Mouse (Mus musculus) lung, postnatal 0 days (tissue): Measurements from ENCODE around the gene Sox8. TPM values are rescaled to one million over a fixed set of nuclear protein-coding genes. Genes with fewer than 3 reads are reported as not detected.

Experiments
- ATAC-seq: fragments of 200-750 bp; cut with Nextera tagmentation; 2 replicates; pipeline ENCODE4 v1.8.0; 2017; ENCODE audit warnings: moderate library complexity
- DNase-seq: peaks from one replicate; pipeline ENCODE4 v3.0.0-alpha.2; 2016; ENCODE audit warnings: low spot score
- H3K27ac ChIP-seq: fragments of 300-500 bp; sonication (generic); 2 replicates; pipeline ENCODE4 v1.5.1; 2014; ENCODE audit warnings: antibody characterized with exemption, mild to moderate bottlenecking, low read length, mixed read lengths
- H3K27me3 ChIP-seq: fragments of 300-500 bp; sonication (generic); replicated peaks from 2 replicates; pipeline ENCODE4 v1.6.1; 2014; ENCODE audit warnings: low read length, mixed read lengths; ENCODE audit not compliant: insufficient read depth
- H3K36me3 ChIP-seq: fragments of 300-500 bp; sonication (generic); 2 replicates; pipeline ENCODE4 v1.6.1; 2014; ENCODE audit warnings: low read length, mixed read lengths; ENCODE audit not compliant: insufficient read depth
- H3K4me1 ChIP-seq: fragments of 300-500 bp; sonication (generic); 2 replicates; pipeline ENCODE4 v1.6.1; 2014; ENCODE audit warnings: antibody characterized with exemption, low read depth, low read length, mixed read lengths; ENCODE audit not compliant: insufficient read depth
- H3K4me2 ChIP-seq: fragments of 300-500 bp; sonication (generic); replicated peaks from 2 replicates; pipeline ENCODE4 v1.6.1; 2014; ENCODE audit warnings: low read depth, mild to moderate bottlenecking, low read length, moderate library complexity, mixed read lengths
- H3K4me3 ChIP-seq: fragments of 300-500 bp; sonication (generic); 2 replicates; pipeline ENCODE4 v1.5.1; 2014; ENCODE audit warnings: low read depth, low read length
- H3K9ac ChIP-seq: fragments of 300-500 bp; sonication (generic); replicated peaks from 2 replicates; pipeline ENCODE4 v1.6.1; 2014; ENCODE audit warnings: low read depth, mild to moderate bottlenecking
- H3K9me3 ChIP-seq: fragments of 300-500 bp; sonication (generic); 2 replicates; pipeline ENCODE4 v1.6.1; 2016; ENCODE audit warnings: low read length, mixed read lengths
- CTCF ChIP-seq: IDR thresholded peaks from 2 replicates; pipeline ENCODE4 v1.5.1; 2016; ENCODE audit warnings: antibody characterized with exemption, mild to moderate bottlenecking
- EP300 ChIP-seq: IDR thresholded peaks from 2 replicates; pipeline ENCODE4 v1.6.1; 2016; ENCODE audit warnings: antibody characterized with exemption, mild to moderate bottlenecking, control low read depth
- WGBS: fragments of 180-500 bp; shearing (Covaris S2); extraction: QIAGEN DNeasy Blood & Tissue Kit; methylation state at CpG from one replicate; pipeline ENCODE4 v1.1.7; 2014; 5-methylcytosine and 5-hydroxymethylcytosine counted together
- polyA plus RNA-seq: library from polyadenylated mRNA; unstranded; fragments of >200 nt; fragmentation: Nextera tagmentation; extraction: Ambion mirVana; gene quantifications from 2 replicates; pipeline ENCODE4 v1.2.1, GENCODE M21; 2015

Gene Sox8
- polyA plus RNA-seq, 1 experiment from 2014 or later = 0.19 TPM

DNA sequence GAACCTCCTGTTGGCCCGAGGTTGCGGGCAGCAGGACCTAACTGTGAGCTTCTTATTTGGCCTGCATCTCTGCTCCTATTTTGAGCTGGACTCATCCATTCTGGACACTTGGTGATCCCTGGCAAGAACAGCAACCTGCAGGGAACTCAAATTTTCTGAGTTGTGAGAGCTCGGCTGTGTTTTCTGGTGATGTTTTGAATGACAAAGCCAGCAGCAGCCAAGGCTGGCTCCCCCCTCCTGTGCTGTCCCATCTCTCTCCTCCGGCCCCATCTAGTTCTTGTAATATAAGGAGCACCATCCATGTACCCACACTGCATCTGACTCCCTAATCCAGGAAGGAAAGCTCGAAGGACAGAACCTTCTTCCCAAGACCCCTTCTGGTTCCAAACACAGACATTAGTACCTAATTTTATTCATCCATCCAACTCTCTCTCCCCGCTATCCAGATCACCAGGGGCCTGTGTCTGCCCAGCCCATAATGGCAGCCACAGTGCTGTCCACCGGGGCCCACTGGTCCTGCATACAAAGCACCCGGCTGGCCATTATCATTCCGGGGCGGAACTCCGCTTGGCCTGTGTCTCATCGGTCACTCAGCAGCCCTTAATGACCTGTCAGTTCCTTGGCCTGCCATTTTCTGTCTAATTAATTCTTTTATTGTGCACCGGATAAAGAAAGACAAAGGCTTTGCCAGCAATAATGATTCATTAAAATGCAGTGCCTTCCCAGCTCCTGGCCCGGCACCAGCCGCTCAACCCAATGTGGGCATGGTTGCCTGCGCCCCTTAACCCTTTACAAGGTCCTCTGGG lies 9.1 kb downstream of the Sox8 start:
- Histone ChIP-seq H3K4me2 (no peak overlapping the region), H3K4me3 (no peak overlapping the region), H3K9me3 (no peaks in the 10 kb centered on the region), H3K27me3 (no peaks in the 10 kb centered on the region), H3K9ac (no peak overlapping the region), H3K36me3 (no peaks in the 10 kb centered on the region), H3K4me1 (no peaks in the 10 kb centered on the region), H3K27ac (no peak overlapping the region)
- no peak for DNase-seq
- ATAC-seq = no peak
- no peak for TF ChIP-seq EP300
- TF ChIP-seq CTCF = no peak
- WGBS = 70% methylated on average over 16 of the region's 16 CpGs

DNA sequence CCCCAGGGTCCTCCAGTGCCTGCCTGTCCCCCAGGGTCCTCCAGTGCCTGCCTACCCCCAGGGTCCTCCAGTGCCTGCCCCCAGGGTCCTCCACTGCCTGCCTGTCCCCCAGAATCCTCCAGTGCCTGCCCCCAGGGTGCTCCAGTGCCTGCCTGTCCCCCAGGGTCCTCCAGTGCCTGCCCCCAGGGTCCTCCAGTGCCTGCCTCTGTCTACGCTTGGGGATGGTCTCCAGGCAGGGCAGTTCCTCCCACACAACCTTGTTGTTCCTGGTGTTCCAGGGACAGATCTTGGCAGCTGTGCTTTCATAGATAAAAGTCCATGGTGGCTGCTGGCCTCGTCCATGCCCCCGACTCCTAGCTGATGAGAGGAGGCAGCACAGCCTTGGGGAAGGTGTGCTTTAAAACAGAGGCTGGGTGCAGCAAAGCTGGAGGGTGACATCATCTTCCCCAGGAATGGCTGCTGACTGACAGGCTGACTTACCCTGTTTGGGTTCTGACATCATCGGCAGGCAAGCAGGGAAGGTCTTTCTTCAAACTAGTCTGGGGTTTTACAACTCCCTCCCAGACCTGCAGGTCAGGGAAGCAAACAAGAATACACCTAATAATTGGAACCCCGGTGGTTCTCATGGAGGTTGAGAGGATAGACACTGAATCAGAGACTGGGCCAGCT lies 9.8 kb downstream of the Sox8 start:
- H3K36me3 ChIP-seq = no peaks in the 10 kb centered on the region
- no peak overlapping the region for H3K27ac ChIP-seq
- H3K4me2 ChIP-seq = no peak overlapping the region
- no peaks in the 10 kb centered on the region for H3K4me1 ChIP-seq
- H3K27me3 ChIP-seq = 0 out of 2 replicates have a peak, but pooled peaks cover 6% of the 10 kb centered on the region
- DNase-seq (no peak), ATAC-seq (no peak)
- no peaks in the 10 kb centered on the region for H3K9me3 ChIP-seq
- 43% methylated on average over 5 of the region's 5 CpGs for WGBS
- no peak overlapping the region for H3K4me3 ChIP-seq
- TF ChIP-seq EP300 = no peak
- TF ChIP-seq CTCF = no peak
- no peak overlapping the region for H3K9ac ChIP-seq

DNA sequence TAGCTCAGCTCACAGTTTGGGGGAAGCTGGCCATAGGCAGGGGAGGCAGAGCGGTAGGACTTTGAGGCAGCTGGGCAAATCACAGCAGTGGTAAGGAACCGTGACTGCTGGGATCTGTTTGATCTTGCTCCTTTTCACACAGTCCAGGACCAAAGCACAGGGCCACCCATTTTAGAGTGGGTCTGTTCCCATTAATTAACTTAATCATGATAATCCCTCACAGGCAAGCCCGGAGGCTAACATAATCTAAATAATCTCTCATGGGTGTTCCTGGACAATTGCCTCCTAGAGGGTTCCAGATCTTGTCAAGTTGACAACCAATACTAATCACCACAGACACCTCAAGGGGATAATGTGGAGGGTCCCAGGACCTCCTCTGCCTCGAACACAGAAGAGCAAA lies 10.9 kb downstream of the Sox8 start:
- DNase-seq (no peak), ATAC-seq (no peak)
- WGBS = 53% methylated on average over 4 of the region's 4 CpGs
- Histone ChIP-seq H3K36me3 (no peaks in the 10 kb centered on the region), H3K4me3 (no peak overlapping the region), H3K27me3 (0 out of 2 replicates have a peak, but pooled peaks cover 7% of the 10 kb centered on the region), H3K4me2 (no peak overlapping the region), H3K4me1 (no peaks in the 10 kb centered on the region), H3K9ac (no peak overlapping the region), H3K9me3 (no peaks in the 10 kb centered on the region), H3K27ac (no peak overlapping the region)
- TF ChIP-seq CTCF (no peak), EP300 (no peak)

DNA sequence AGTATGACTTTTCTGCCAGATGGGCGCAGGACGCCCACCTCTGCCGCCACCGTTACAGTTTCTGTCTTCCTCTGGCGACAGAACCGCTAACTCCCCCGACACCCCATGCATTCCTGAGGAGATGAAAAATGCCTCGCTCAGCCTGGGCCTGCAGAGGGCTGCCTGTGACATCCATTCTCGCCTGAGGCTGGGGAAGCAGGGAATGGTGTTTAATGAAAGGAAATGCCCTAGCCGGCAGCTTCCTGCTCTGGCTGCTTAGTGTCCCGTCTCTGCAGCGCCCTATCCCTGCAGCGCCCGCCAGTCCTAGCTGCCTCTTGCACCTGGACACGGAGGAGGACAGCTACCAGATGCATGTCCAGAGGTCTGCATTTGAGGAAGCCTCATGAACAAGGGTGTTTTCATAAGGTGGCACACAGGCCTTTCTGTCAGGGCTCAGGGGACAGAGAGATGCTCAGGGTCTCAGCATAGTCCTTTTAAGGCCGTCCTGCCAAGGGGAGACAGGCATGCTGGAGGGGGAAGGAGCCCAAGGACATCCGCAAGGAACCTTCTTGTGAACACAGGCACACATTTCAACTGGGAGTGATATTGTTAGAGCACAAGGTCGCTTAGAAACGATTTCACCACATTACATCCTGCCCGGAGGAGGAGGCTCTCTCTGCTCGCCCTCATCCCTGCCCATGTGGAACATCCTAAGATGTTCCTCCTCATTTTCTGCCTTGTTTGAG lies 13.7 kb downstream of the Sox8 start:
- DNase-seq (no peak), ATAC-seq (no peak)
- Histone ChIP-seq H3K4me3 (0 out of 2 replicates have a peak overlapping the region, but pooled peaks have one; percentile 3), H3K4me2 (0 out of 2 replicates have a peak overlapping the region, but pooled peaks have one; percentile 14), H3K27ac (no peak overlapping the region), H3K9ac (no peak overlapping the region), H3K9me3 (no peaks in the 10 kb centered on the region), H3K4me1 (no peaks in the 10 kb centered on the region), H3K27me3 (0 out of 2 replicates have a peak, but pooled peaks cover 7% of the 10 kb centered on the region), H3K36me3 (no peaks in the 10 kb centered on the region)
- TF ChIP-seq EP300 = no peak
- TF ChIP-seq CTCF = no peak
- WGBS = 9% methylated on average over 20 of the region's 21 CpGs

DNA sequence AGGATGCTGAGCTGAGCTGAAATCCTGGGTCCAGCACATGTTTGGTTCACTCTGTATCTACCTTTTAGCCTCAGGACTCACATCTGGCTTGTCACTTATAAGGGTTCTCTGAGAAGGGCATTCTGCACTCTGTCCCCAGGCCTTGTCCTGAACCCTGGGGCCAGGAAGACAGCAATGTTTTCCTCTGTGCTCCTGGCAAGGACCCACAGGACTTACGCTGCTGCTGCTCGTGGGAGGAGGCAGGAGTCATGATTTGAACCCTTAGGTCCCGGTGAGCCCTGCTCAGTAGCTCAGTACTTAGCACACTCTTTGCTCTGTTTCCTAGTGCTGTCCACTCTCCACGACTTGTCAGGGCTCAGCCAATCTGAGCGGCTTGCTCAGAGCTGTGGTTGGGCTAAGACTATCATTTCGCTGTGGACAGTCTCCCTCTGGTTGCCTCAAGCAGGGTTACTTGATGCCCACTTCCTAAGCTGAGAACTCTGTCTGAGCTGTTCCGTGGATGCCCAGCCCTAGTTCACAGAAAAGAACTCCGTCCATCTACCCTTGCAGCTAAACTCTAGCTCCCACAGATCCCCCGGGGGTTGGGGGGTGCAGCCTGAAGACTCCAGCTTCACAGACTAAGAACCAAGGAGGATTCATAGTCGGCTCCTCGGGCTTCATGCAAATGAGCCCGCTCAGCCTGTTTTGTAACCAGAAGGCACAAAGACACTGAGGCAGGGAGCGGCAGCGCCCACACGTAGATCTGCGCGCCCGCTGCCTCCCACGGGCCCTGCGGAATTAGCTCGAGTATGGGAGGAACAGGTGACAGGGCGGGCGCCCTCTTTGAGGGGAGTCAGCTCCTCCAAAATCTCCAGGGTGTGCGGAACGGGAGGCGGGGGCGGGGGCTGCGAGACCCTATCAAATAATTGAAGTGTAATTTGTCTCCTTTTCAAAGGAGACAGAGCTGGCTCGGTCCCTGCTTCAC lies 14.5 kb downstream of the Sox8 start:
- TF ChIP-seq EP300 = no peak
- TF ChIP-seq CTCF = no peak
- Histone ChIP-seq H3K27me3 (0 out of 2 replicates have a peak, but pooled peaks cover 7% of the 10 kb centered on the region), H3K9me3 (no peaks in the 10 kb centered on the region), H3K4me1 (no peaks in the 10 kb centered on the region), H3K9ac (no peak overlapping the region), H3K4me2 (0 out of 2 replicates have a peak overlapping the region, but pooled peaks have one; percentile 14), H3K4me3 (0 out of 2 replicates have a peak overlapping the region, but pooled peaks have one; percentile 3), H3K27ac (no peak overlapping the region), H3K36me3 (no peaks in the 10 kb centered on the region)
- WGBS = 11% methylated on average over 29 of the region's 29 CpGs
- DNase-seq (no peak), ATAC-seq (no peak)
